Mouse (Mus musculus): Measurements from ENCODE around the gene Cnst. TPM values are rescaled to one million over a fixed set of nuclear protein-coding genes. Genes with fewer than 3 reads are reported as not detected.
"Not testable (repeated sequence)": the region's sequence is repeated elsewhere in the genome, so short reads cannot be mapped to it uniquely, and the experiment has no call there.

Cnst gene
- polyA plus RNA-seq, 1 experiment from 2014 or later, result 25.0 TPM

GRCm38 (mm10) chr1:179628438-179629106 is 82.4 kb downstream of the Cnst start:
- Histone ChIP-seq H3K36me3 (peaks cover 14% of the 10 kb centered on the region), H3K4me1 (no peaks in the 10 kb centered on the region), H3K9ac (no peak overlapping the region), H3K27ac (no peak overlapping the region), H3K9me3 (no peaks in the 10 kb centered on the region), H3K4me3 (no peak overlapping the region), H3K4me2 (replicated peaks) (no peak overlapping the region), H3K27me3 (no peaks in the 10 kb centered on the region)
- WGBS, result 64% methylated on average over 8 of the region's 8 CpGs
- no peak for ATAC-seq (ENCODE audit: insufficient number of reproducible peaks, insufficient read depth, low FRiP score, low TSS enrichment)

GRCm38 (mm10) chr1:179629276-179629675 is 83.1 kb downstream of the Cnst start:
- no peak overlapping the region for H3K9ac ChIP-seq
- H3K36me3 ChIP-seq, result peaks cover 14% of the 10 kb centered on the region
- no peaks in the 10 kb centered on the region for H3K27me3 ChIP-seq
- no peak overlapping the region for H3K27ac ChIP-seq
- no peak overlapping the region for H3K4me3 ChIP-seq
- no peak overlapping the region for H3K4me2 ChIP-seq (replicated peaks)
- no peaks in the 10 kb centered on the region for H3K9me3 ChIP-seq
- no peaks in the 10 kb centered on the region for H3K4me1 ChIP-seq
- ATAC-seq (ENCODE audit: insufficient number of reproducible peaks, insufficient read depth, low FRiP score, low TSS enrichment), result no peak
- WGBS, result 83% methylated on average over 5 of the region's 5 CpGs

- ATAC-seq (ENCODE audit: insufficient number of reproducible peaks, insufficient read depth, low FRiP score, low TSS enrichment), result no peak
- no peak overlapping the region for H3K27ac ChIP-seq
- H3K36me3 ChIP-seq, result no peaks in the 10 kb centered on the region
- 81% methylated on average over 11 of the region's 11 CpGs for WGBS
- H3K4me3 ChIP-seq, result no peak overlapping the region
- no peak overlapping the region for H3K4me2 ChIP-seq (replicated peaks)
- H3K9me3 ChIP-seq, result no peaks in the 10 kb centered on the region
- no peak overlapping the region for H3K9ac ChIP-seq
- H3K4me1 ChIP-seq, result no peaks in the 10 kb centered on the region
- H3K27me3 ChIP-seq, result no peaks in the 10 kb centered on the region
Observed at GRCm38 (mm10) chr1:179632746-179633413, 86.7 kb downstream of the Cnst start.

GRCm38 (mm10) chr1:179633414-179633752 is 87.2 kb downstream of the Cnst start:
- Histone ChIP-seq H3K27ac (no peak overlapping the region), H3K9me3 (no peaks in the 10 kb centered on the region), H3K4me1 (no peaks in the 10 kb centered on the region), H3K36me3 (no peaks in the 10 kb centered on the region), H3K27me3 (no peaks in the 10 kb centered on the region), H3K4me2 (replicated peaks) (no peak overlapping the region), H3K4me3 (no peak overlapping the region), H3K9ac (no peak overlapping the region)
- WGBS, result 28% methylated on average over 1 of the region's 1 CpGs
- ATAC-seq (ENCODE audit: insufficient number of reproducible peaks, insufficient read depth, low FRiP score, low TSS enrichment), result no peak

GRCm38 (mm10) chr1:179634159-179634558 is 88.0 kb downstream of the Cnst start:
- H3K4me3 ChIP-seq, result no peak overlapping the region
- H3K4me1 ChIP-seq, result no peaks in the 10 kb centered on the region
- H3K9me3 ChIP-seq, result no peaks in the 10 kb centered on the region
- no peak overlapping the region for H3K9ac ChIP-seq
- no peaks in the 10 kb centered on the region for H3K36me3 ChIP-seq
- 84% methylated on average over 3 of the region's 3 CpGs for WGBS
- no peaks in the 10 kb centered on the region for H3K27me3 ChIP-seq
- no peak overlapping the region for H3K27ac ChIP-seq
- ATAC-seq (ENCODE audit: insufficient number of reproducible peaks, insufficient read depth, low FRiP score, low TSS enrichment), result no peak
- no peak overlapping the region for H3K4me2 ChIP-seq (replicated peaks)

GRCm38 (mm10) chr1:179642726-179643125 is 96.6 kb downstream of the Cnst start:
- ATAC-seq (ENCODE audit: insufficient number of reproducible peaks, insufficient read depth, low FRiP score, low TSS enrichment), result no peak
- Histone ChIP-seq H3K9me3 (no peaks in the 10 kb centered on the region), H3K4me1 (no peaks in the 10 kb centered on the region), H3K4me2 (replicated peaks) (no peak overlapping the region), H3K36me3 (no peaks in the 10 kb centered on the region), H3K27me3 (no peaks in the 10 kb centered on the region), H3K4me3 (no peak overlapping the region), H3K27ac (no peak overlapping the region), H3K9ac (no peak overlapping the region)
- 81% methylated on average over 4 of the region's 4 CpGs for WGBS

- Histone ChIP-seq H3K4me2 (replicated peaks) (no peak overlapping the region), H3K27ac (no peak overlapping the region), H3K9ac (no peak overlapping the region), H3K4me3 (no peak overlapping the region), H3K27me3 (no peaks in the 10 kb centered on the region), H3K4me1 (no peaks in the 10 kb centered on the region), H3K36me3 (no peaks in the 10 kb centered on the region), H3K9me3 (no peaks in the 10 kb centered on the region)
- no peak for ATAC-seq (ENCODE audit: insufficient number of reproducible peaks, insufficient read depth, low FRiP score, low TSS enrichment)
- WGBS, result 63% methylated on average over 3 of the region's 3 CpGs
Observed at GRCm38 (mm10) chr1:179644151-179644550, 98.0 kb downstream of the Cnst start.

- no peaks in the 10 kb centered on the region for H3K36me3 ChIP-seq
- H3K4me1 ChIP-seq, result no peaks in the 10 kb centered on the region
- H3K27ac ChIP-seq, result no peak overlapping the region
- peak overlapping the region; percentile 43 for H3K4me2 ChIP-seq (replicated peaks)
- H3K9ac ChIP-seq, result peak overlapping the region; percentile 17; the same call in 1 of the 2 replicates
- no peaks in the 10 kb centered on the region for H3K9me3 ChIP-seq
- ATAC-seq (ENCODE audit: insufficient number of reproducible peaks, insufficient read depth, low FRiP score, low TSS enrichment), result peak; percentile 86; the same call in 1 of the 2 replicates
- no peaks in the 10 kb centered on the region for H3K27me3 ChIP-seq
- peak overlapping the region; percentile 19; the same call in 1 of the 2 replicates for H3K4me3 ChIP-seq
- WGBS, result 59% methylated on average over 13 of the region's 13 CpGs
Observed at GRCm38 (mm10) chr1:179645101-179645979, 99.2 kb downstream of the Cnst start.

- no peaks in the 10 kb centered on the region for H3K4me1 ChIP-seq
- H3K9ac ChIP-seq, result peak overlapping the region; percentile 17; the same call in 1 of the 2 replicates
- peak overlapping the region; percentile 43 for H3K4me2 ChIP-seq (replicated peaks)
- no peaks in the 10 kb centered on the region for H3K27me3 ChIP-seq
- peak overlapping the region; percentile 19; the same call in 1 of the 2 replicates for H3K4me3 ChIP-seq
- WGBS, result 14% methylated on average over 4 of the region's 4 CpGs
- no peak for ATAC-seq (ENCODE audit: insufficient number of reproducible peaks, insufficient read depth, low FRiP score, low TSS enrichment)
- H3K9me3 ChIP-seq, result no peaks in the 10 kb centered on the region
- H3K27ac ChIP-seq, result no peak overlapping the region
- no peaks in the 10 kb centered on the region for H3K36me3 ChIP-seq
Observed at GRCm38 (mm10) chr1:179645980-179646268, 99.8 kb downstream of the Cnst start.

- not testable (repeated sequence) for H3K4me2 ChIP-seq (replicated peaks); H3K9me3 ChIP-seq; H3K27ac ChIP-seq; H3K9ac ChIP-seq; H3K36me3 ChIP-seq; ATAC-seq (ENCODE audit: insufficient number of reproducible peaks, insufficient read depth, low FRiP score, low TSS enrichment); H3K27me3 ChIP-seq; H3K4me3 ChIP-seq; H3K4me1 ChIP-seq
- 81% methylated on average over 5 of the region's 5 CpGs for WGBS
Observed at GRCm38 (mm10) chr1:179648678-179649077, 102.5 kb downstream of the Cnst start.

GRCm38 (mm10) chr1:179649324-179649723 is 103.2 kb downstream of the Cnst start:
- H3K27ac ChIP-seq, result no peak overlapping the region
- H3K36me3 ChIP-seq, result no peaks in the 10 kb centered on the region
- H3K4me3 ChIP-seq, result no peak overlapping the region
- H3K9ac ChIP-seq, result no peak overlapping the region
- H3K4me2 ChIP-seq (replicated peaks), result no peak overlapping the region
- no peaks in the 10 kb centered on the region for H3K9me3 ChIP-seq
- no peaks in the 10 kb centered on the region for H3K27me3 ChIP-seq
- no peak for ATAC-seq (ENCODE audit: insufficient number of reproducible peaks, insufficient read depth, low FRiP score, low TSS enrichment)
- 70% methylated on average over 3 of the region's 3 CpGs for WGBS
- H3K4me1 ChIP-seq, result no peaks in the 10 kb centered on the region

GRCm38 (mm10) chr1:179650284-179650683 is 104.1 kb downstream of the Cnst start:
- Histone ChIP-seq H3K27ac (no peak overlapping the region), H3K4me3 (no peak overlapping the region), H3K9ac (no peak overlapping the region), H3K4me2 (replicated peaks) (no peak overlapping the region), H3K36me3 (no peaks in the 10 kb centered on the region), H3K4me1 (no peaks in the 10 kb centered on the region), H3K9me3 (no peaks in the 10 kb centered on the region), H3K27me3 (no peaks in the 10 kb centered on the region)
- WGBS, result 74% methylated on average over 4 of the region's 4 CpGs
- ATAC-seq (ENCODE audit: insufficient number of reproducible peaks, insufficient read depth, low FRiP score, low TSS enrichment), result no peak
